In genomic region chr9:103422847-103423246, GRCm38 (mm10) we compare ENCODE assay signal across 10 mouse cellular contexts. TPM values are rescaled to one million over a fixed set of nuclear protein-coding genes. Genes with fewer than 3 reads are reported as not detected.
DNase-seq lines count a peak whose midpoint lies in the region; ATAC-seq and TF ChIP-seq lines count a peak whose summit lies in the region.
"Had no signal": no experiment of that assay in that cellular context is flagged by ENCODE, and none has a peak within 500 bp of the region (broad histone marks: within the 10 kb centered on the region; RNA-seq: fewer than 3 reads in every experiment).

No protein-coding gene starts in this region.

- 45% methylated on average over 18 of the region's 18 CpGs for WGBS in hindbrain, postnatal 0 days

- H3K27me3 ChIP-seq in hindbrain, postnatal 0 days (ENCODE audit: insufficient read depth, low read length) = no peaks in the 10 kb centered on the region
- H3K27me3 ChIP-seq: liver, embryonic 15.5 days had no signal

- no peaks in the 10 kb centered on the region for H3K36me3 ChIP-seq in hindbrain, postnatal 0 days (ENCODE audit: insufficient read depth, low read length)
- H3K36me3 ChIP-seq: liver, embryonic 15.5 days had no signal

- no peak overlapping the region for H3K4me3 ChIP-seq in hindbrain, postnatal 0 days (ENCODE audit: low read length)
- H3K4me3 ChIP-seq: liver, embryonic 15.5 days had no signal

- DNase-seq in left cerebral cortex, postnatal 4 days = peak; percentile 71
- no peak for DNase-seq in left cerebral cortex, postnatal 10 days (ENCODE audit: extremely low spot score in 1 of 2, low spot score in 2 of 2)
- DNase-seq in cerebellum, adult 9-11 months = peak; percentile 31
- DNase-seq in hindbrain, postnatal 0 days (ENCODE audit: low spot score) = peak; percentile 79
- DNase-seq in thymus, postnatal 10 days (ENCODE audit: low spot score in 2 of 2) = peak; percentile 66 to 69
- no peak for DNase-seq in adrenal gland, postnatal 10 days
- no peak for DNase-seq in adrenal gland, adult (ENCODE audit: inconsistent age in 2 of 2, low spot score in 1 of 2)
- DNase-seq: adrenal gland, postnatal 25 days; kidney, adult 11 months had no signal

- ATAC-seq in hindbrain, postnatal 0 days = peak; percentile 46; the same call in 1 of the 2 replicates

- peak overlapping the region; percentile 26; the same call in 1 of the 2 replicates for H3K27ac ChIP-seq in hindbrain, postnatal 0 days
- H3K27ac ChIP-seq: liver, embryonic 15.5 days had no signal

- peak overlapping the region; percentile 31; the same call in 1 of the 2 replicates for H3K4me2 ChIP-seq in hindbrain, postnatal 0 days (ENCODE audit: low read depth, low read length)
- H3K4me2 ChIP-seq: liver, embryonic 15.5 days had no signal

- no peak overlapping the region for H3K9ac ChIP-seq in hindbrain, postnatal 0 days (replicated peaks; ENCODE audit: low read length)
- H3K9ac ChIP-seq: liver, embryonic 15.5 days had no signal

- H3K4me1 ChIP-seq in hindbrain, postnatal 0 days (ENCODE audit: insufficient read depth, low read length) = 0 out of 2 replicates have a peak, but pooled peaks cover 9% of the 10 kb centered on the region
- H3K4me1 ChIP-seq: liver, embryonic 15.5 days had no signal

- no peak for TF ChIP-seq CTCF in hindbrain, postnatal 0 days (IDR thresholded peaks at IDR 0.05; ENCODE audit: low read depth)

- intact Hi-C loops in left cerebral cortex, postnatal 4 days (cut with DNase I) = no loop called here
- intact Hi-C loops in left cerebral cortex, postnatal 10 days (cut with DNase I) = no loop called here

- H3K9me3 ChIP-seq in hindbrain, postnatal 0 days (ENCODE audit: low read length) = no peaks in the 10 kb centered on the region
- H3K9me3 ChIP-seq: liver, embryonic 15.5 days had no signal

RNA-seq across cellular contexts. Expression of gene Cdv3, which starts 57.2 kb away (rescaled TPM):
- 100 to 1,000 TPM; 128 to 131 TPM for total RNA-seq in left cerebral cortex, postnatal 4 days (2021)
- total RNA-seq in left cerebral cortex, postnatal 10 days (2021) = 100 to 1,000 TPM; 101 to 107 TPM
- total RNA-seq in hindbrain, postnatal 0 days (2014; rRNA removed) = 85.7 and 111 TPM in 2 replicates
- polyA plus RNA-seq in hindbrain, postnatal 0 days (2015; fragmentation: Nextera tagmentation; extraction: Ambion mirVana) = 90.5 and 97.5 TPM in 2 replicates
- 100 to 1,000 TPM; 148 to 171 TPM for total RNA-seq in adrenal gland, postnatal 10 days (2021)

RNA-seq across cellular contexts. Expression of gene Bfsp2, which starts 57.4 kb away (rescaled TPM):
- total RNA-seq in left cerebral cortex, postnatal 4 days (2021) = 1 to 10 TPM in 1 of 2 experiments, under 1 TPM in 1; 0.77 to 1.5 TPM
- total RNA-seq in left cerebral cortex, postnatal 10 days (2021) = 1 to 10 TPM; 1.4 to 2.9 TPM
- 1.8 and 4.2 TPM in 2 replicates for total RNA-seq in hindbrain, postnatal 0 days (2014; rRNA removed)
- polyA plus RNA-seq in hindbrain, postnatal 0 days (2015; fragmentation: Nextera tagmentation; extraction: Ambion mirVana) = 7.7 and 8.7 TPM in 2 replicates
- under 1 TPM; 0.55 to 0.60 TPM for total RNA-seq in adrenal gland, postnatal 10 days (2021)
- total RNA-seq: adrenal gland, postnatal 25 days had no signal

Comparison
In these comparisons a context has a peak if more than half of its experiments do, and no peak if none do; other contexts are left out.
1. DNase-seq: peak in left cerebral cortex, postnatal 4 days (single experiment), cerebellum, adult 9-11 months (single experiment), hindbrain, postnatal 0 days (single experiment) and thymus, postnatal 10 days (2 of 2); none in left cerebral cortex, postnatal 10 days (0 of 2), adrenal gland, postnatal 10 days (single experiment) and adrenal gland, adult (0 of 2).